Mouse (Mus musculus) kidney, adult 2 months (tissue): ENCODE measurements around the gene Nkx3-2. TPM values are rescaled to one million over a fixed set of nuclear protein-coding genes. Genes with fewer than 3 reads are reported as not detected.

Experiments used
- DNase-seq: peaks from one replicate; pipeline ENCODE4 v3.0.0; 2021
- H3K27ac ChIP-seq: fragments of 200-500 bp; 2 replicates; pipeline ENCODE4 v1.5.1; 2012; ENCODE audit warnings: low read depth, low read length, control low read depth, inconsistent platforms; ENCODE audit not compliant: insufficient read depth
- H3K27me3 ChIP-seq: fragments of 200-500 bp; replicated peaks from 2 replicates; pipeline ENCODE4 v1.6.1; 2012; ENCODE audit warnings: mild to moderate bottlenecking, moderate library complexity, low read length, inconsistent platforms; ENCODE audit not compliant: control insufficient read depth, insufficient read depth
- H3K36me3 ChIP-seq: fragments of 200-500 bp; 2 replicates; pipeline ENCODE4 v1.6.1; 2012; ENCODE audit warnings: mild to moderate bottlenecking, moderate library complexity, low read length, inconsistent platforms; ENCODE audit not compliant: control insufficient read depth, insufficient read depth
- H3K4me1 ChIP-seq: fragments of 200-500 bp; 2 replicates; pipeline ENCODE4 v1.6.1; 2011; ENCODE audit warnings: low read length; ENCODE audit not compliant: control insufficient read depth, insufficient read depth
- H3K4me3 ChIP-seq: fragments of 200-500 bp; 2 replicates; pipeline ENCODE4 v1.5.1; 2011; ENCODE audit warnings: mild to moderate bottlenecking, low read depth, low read length, control low read depth; ENCODE audit not compliant: insufficient read depth
- CTCF ChIP-seq: fragments of 200-500 bp; conservative IDR thresholded peaks from 2 replicates; pipeline ENCODE4 v1.5.1; 2011; ENCODE audit warnings: low read depth, mild to moderate bottlenecking, control low read depth, low read length, moderate library complexity, mixed read lengths; ENCODE audit not compliant: insufficient read depth, insufficient read length
- POLR2A ChIP-seq: fragments of 200-500 bp; IDR thresholded peaks from one replicate; pipeline ENCODE4 v1.6.1; 2011; ENCODE audit warnings: low read depth, low read length, control low read depth
- WGBS: fragments of 180-500 bp; shearing (Covaris S2); methylation state at CpG from one replicate; pipeline ENCODE4 v1.1.7; 2018; 5-methylcytosine and 5-hydroxymethylcytosine counted together
- polyA plus RNA-seq: library from polyadenylated mRNA; depleted of rRNA; stranded (reverse); fragments of >200 nt; gene quantifications from 2 replicates; pipeline ENCODE4 v1.2.3, GENCODE M21; 2012

Nkx3-2 gene
- polyA plus RNA-seq, 1 experiment: not detected

GRCm38 (mm10) chr5:41755373-41755960 is 8.8 kb downstream of the Nkx3-2 start:
- no peak for DNase-seq
- Histone ChIP-seq H3K27ac (no peak overlapping the region), H3K36me3 (no peaks in the 10 kb centered on the region), H3K4me3 (no peak overlapping the region), H3K4me1 (0 out of 2 replicates have a peak, but pooled peaks cover 3% of the 10 kb centered on the region), H3K27me3 (peaks cover 4% of the 10 kb centered on the region)
- TF ChIP-seq CTCF (no peak), POLR2A (no peak)
- WGBS: 3% methylated on average over 23 of the region's 23 CpGs

GRCm38 (mm10) chr5:41754836-41755235 is 9.5 kb downstream of the Nkx3-2 start:
- Histone ChIP-seq H3K36me3 (no peaks in the 10 kb centered on the region), H3K4me1 (0 out of 2 replicates have a peak, but pooled peaks cover 3% of the 10 kb centered on the region), H3K27ac (no peak overlapping the region), H3K27me3 (peaks cover 2% of the 10 kb centered on the region), H3K4me3 (no peak overlapping the region)
- no peak for TF ChIP-seq POLR2A
- no peak for TF ChIP-seq CTCF
- WGBS: 3% methylated on average over 16 of the region's 16 CpGs
- no peak for DNase-seq

GRCm38 (mm10) chr5:41754226-41754775 is 10.0 kb downstream of the Nkx3-2 start:
- Histone ChIP-seq H3K4me1 (0 out of 2 replicates have a peak, but pooled peaks cover 3% of the 10 kb centered on the region), H3K27me3 (peaks cover 2% of the 10 kb centered on the region), H3K27ac (no peak overlapping the region), H3K4me3 (no peak overlapping the region), H3K36me3 (no peaks in the 10 kb centered on the region)
- DNase-seq: no peak
- TF ChIP-seq POLR2A (no peak), CTCF (no peak)
- WGBS: 3% methylated on average over 17 of the region's 17 CpGs

DNA sequence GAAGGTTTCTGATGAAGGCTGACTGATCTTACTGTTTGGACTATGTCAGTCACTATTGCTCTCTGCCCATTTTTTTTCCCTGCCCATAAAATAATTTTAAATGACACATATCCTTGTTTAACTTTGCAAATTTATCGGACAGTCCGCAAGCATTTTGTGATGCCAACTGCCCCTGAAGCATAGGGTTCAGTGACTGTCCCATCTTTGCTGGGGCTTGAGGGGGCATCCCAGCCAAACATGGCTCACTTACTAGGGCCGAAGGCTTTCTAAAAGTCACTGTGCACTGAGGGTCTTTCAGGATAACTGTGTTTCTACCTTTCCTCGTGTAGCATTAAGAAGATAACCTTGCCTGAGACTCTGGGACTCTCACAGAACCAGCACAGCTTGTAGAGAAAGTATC is 11.6 kb downstream of the Nkx3-2 start:
- TF ChIP-seq CTCF (no peak), POLR2A (no peak)
- WGBS: 23% methylated on average over 4 of the region's 4 CpGs
- Histone ChIP-seq H3K27ac (no peak overlapping the region), H3K4me1 (0 out of 2 replicates have a peak, but pooled peaks cover 3% of the 10 kb centered on the region), H3K4me3 (no peak overlapping the region), H3K36me3 (no peaks in the 10 kb centered on the region), H3K27me3 (peaks cover 2% of the 10 kb centered on the region)
- no peak for DNase-seq

DNA sequence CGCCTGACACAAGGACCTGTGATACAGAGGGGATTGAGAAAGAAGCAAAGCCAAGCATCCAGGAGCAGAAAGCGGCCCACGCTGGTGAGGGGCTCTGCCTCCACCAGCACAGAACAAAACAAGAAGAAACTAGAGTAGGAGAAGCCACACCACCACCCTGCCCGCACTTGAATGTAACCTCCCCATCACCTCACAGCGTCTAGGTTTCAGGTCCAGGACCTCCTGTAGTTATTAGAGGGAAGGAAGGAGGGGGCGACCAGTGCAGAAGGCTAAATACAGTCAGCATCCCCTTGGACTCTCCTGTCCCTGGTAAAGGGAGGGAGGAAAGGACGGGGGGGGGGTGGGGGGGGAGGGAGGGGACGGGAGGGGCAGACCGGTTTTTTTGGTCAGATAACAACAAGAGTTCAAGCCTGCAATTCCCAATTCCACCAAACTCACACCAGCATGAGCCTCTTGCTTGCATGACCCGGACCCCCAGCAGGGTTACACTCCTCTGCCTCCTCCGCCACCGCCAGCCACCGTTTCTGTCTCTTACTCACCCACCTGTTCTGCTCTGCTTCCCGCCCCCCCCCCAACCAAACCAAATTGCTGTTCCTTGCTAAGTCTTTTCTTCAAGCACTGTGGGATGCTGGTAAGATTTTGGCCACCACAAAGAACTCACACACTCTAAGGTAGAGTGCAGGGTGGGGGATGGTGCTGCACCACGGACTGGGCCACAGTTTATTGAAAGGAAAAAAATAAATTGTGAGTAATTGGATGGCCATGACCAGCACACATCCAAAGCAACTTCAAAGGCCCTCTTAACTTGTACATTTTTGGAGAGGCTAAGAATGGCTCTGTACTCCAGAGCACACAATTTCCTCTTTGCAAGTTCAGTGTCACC is 19.2 kb downstream of the Nkx3-2 start:
- Histone ChIP-seq H3K36me3 (no peaks in the 10 kb centered on the region), H3K4me1 (no peaks in the 10 kb centered on the region), H3K4me3 (no peak overlapping the region), H3K27me3 (no peaks in the 10 kb centered on the region; the same call in 1 of the 2 replicates), H3K27ac (no peak overlapping the region)
- WGBS: 7% methylated on average over 15 of the region's 15 CpGs
- no peak for TF ChIP-seq POLR2A
- no peak for TF ChIP-seq CTCF
- DNase-seq: no peak

DNA sequence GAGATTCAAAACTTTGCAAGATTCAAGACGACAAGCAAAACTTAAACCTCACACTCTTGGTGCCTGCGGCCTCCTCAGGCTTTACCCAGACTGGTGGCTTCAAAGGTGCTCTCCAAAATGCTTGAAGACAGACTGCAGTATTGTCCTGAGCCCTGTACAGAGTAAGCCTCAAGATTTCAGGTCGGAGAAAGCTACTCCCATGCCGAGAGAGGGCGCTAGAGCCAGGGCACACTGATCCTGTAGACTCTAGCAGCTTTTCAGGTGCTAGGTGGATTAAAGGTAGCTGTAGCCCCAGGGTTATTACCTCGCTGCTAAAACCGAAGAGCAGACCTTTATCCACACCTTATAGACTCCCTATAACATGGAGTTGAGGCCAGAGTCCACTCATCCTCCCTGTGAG is 20.1 kb downstream of the Nkx3-2 start:
- Histone ChIP-seq H3K27me3 (no peaks in the 10 kb centered on the region; the same call in 1 of the 2 replicates), H3K4me1 (no peaks in the 10 kb centered on the region), H3K27ac (no peak overlapping the region), H3K4me3 (no peak overlapping the region), H3K36me3 (no peaks in the 10 kb centered on the region)
- 13% methylated on average over 7 of the region's 7 CpGs for WGBS
- TF ChIP-seq POLR2A (no peak), CTCF (no peak)
- DNase-seq: no peak

GRCm38 (mm10) chr5:41738817-41739216 is 25.5 kb downstream of the Nkx3-2 start:
- Histone ChIP-seq H3K27me3 (no peaks in the 10 kb centered on the region), H3K36me3 (no peaks in the 10 kb centered on the region), H3K27ac (no peak overlapping the region), H3K4me3 (no peak overlapping the region), H3K4me1 (no peaks in the 10 kb centered on the region)
- TF ChIP-seq POLR2A (no peak), CTCF (no peak)
- no peak for DNase-seq
- WGBS: 60% methylated on average over 6 of the region's 6 CpGs
